Mouse (Mus musculus): ENCODE data around the gene Alpk1. TPM values are rescaled to one million over a fixed set of nuclear protein-coding genes. Genes with fewer than 3 reads are reported as not detected.
A peak's percentile ranks its signal among the peaks of the same experiment; 100 is the strongest.

The Alpk1 gene
- polyA plus RNA-seq, 1 experiment, result 1.4 TPM

GRCm38 (mm10) chr3:127646156-127646825 is 134.0 kb downstream of the Alpk1 start:
- no peak for TF ChIP-seq CTCF (conservative IDR thresholded peaks at IDR 0.05; ENCODE audit: insufficient read depth, insufficient read length, low read depth, low read length)
- TF ChIP-seq POLR2A (IDR thresholded peaks at IDR 0.05; ENCODE audit: low read depth, low read length), result no peak
- H3K4me3 ChIP-seq (ENCODE audit: insufficient read depth, low read depth, low read length), result no peak overlapping the region
- WGBS, result 50% methylated on average over 18 of the region's 18 CpGs
- peaks cover 3% of the 10 kb centered on the region; the same call in 1 of the 2 replicates for H3K27me3 ChIP-seq (replicated peaks; ENCODE audit: control insufficient read depth, insufficient read depth, low read length)
- DNase-seq, result no peak
- no peak overlapping the region for H3K27ac ChIP-seq (ENCODE audit: insufficient read depth, low read depth, low read length)
- no peaks in the 10 kb centered on the region for H3K36me3 ChIP-seq (ENCODE audit: control insufficient read depth, insufficient read depth, low read length)
- H3K4me1 ChIP-seq (ENCODE audit: control insufficient read depth, insufficient read depth, low read length), result no peaks in the 10 kb centered on the region

GRCm38 (mm10) chr3:127642211-127642610 is 138.1 kb downstream of the Alpk1 start:
- Histone ChIP-seq H3K4me1 (ENCODE audit: control insufficient read depth, insufficient read depth, low read length) (no peaks in the 10 kb centered on the region; the same call in 1 of the 2 replicates), H3K36me3 (ENCODE audit: control insufficient read depth, insufficient read depth, low read length) (no peaks in the 10 kb centered on the region), H3K4me3 (ENCODE audit: insufficient read depth, low read depth, low read length) (no peak overlapping the region), H3K27ac (ENCODE audit: insufficient read depth, low read depth, low read length) (no peak overlapping the region), H3K27me3 (replicated peaks; ENCODE audit: control insufficient read depth, insufficient read depth, low read length) (peaks cover 3% of the 10 kb centered on the region; the same call in 1 of the 2 replicates)
- DNase-seq, result no peak
- whole genome bisulfite sequencing, result 6% methylated on average over 5 of the region's 5 CpGs
- TF ChIP-seq CTCF (conservative IDR thresholded peaks at IDR 0.05; ENCODE audit: insufficient read depth, insufficient read length, low read depth, low read length) (no peak), POLR2A (IDR thresholded peaks at IDR 0.05; ENCODE audit: low read depth, low read length) (no peak)

- DNase-seq, result peak; percentile 70
- H3K27me3 ChIP-seq (replicated peaks; ENCODE audit: control insufficient read depth, insufficient read depth, low read length), result no peaks in the 10 kb centered on the region; the same call in 1 of the 2 replicates
- H3K4me3 ChIP-seq (ENCODE audit: insufficient read depth, low read depth, low read length), result no peak overlapping the region
- TF ChIP-seq CTCF (conservative IDR thresholded peaks at IDR 0.05; ENCODE audit: insufficient read depth, insufficient read length, low read depth, low read length), result no peak
- TF ChIP-seq POLR2A (IDR thresholded peaks at IDR 0.05; ENCODE audit: low read depth, low read length), result no peak
- H3K27ac ChIP-seq (ENCODE audit: insufficient read depth, low read depth, low read length), result no peak overlapping the region
- no peaks in the 10 kb centered on the region for H3K36me3 ChIP-seq (ENCODE audit: control insufficient read depth, insufficient read depth, low read length)
- no peaks in the 10 kb centered on the region; the same call in 1 of the 2 replicates for H3K4me1 ChIP-seq (ENCODE audit: control insufficient read depth, insufficient read depth, low read length)
- 5% methylated on average over 37 of the region's 37 CpGs for WGBS
Measured at GRCm38 (mm10) chr3:127640762-127641700, 139.3 kb downstream of the Alpk1 start.

GRCm38 (mm10) chr3:127639875-127640761 is 140.2 kb downstream of the Alpk1 start:
- Histone ChIP-seq H3K4me1 (ENCODE audit: control insufficient read depth, insufficient read depth, low read length) (no peaks in the 10 kb centered on the region; the same call in 1 of the 2 replicates), H3K27me3 (replicated peaks; ENCODE audit: control insufficient read depth, insufficient read depth, low read length) (no peaks in the 10 kb centered on the region), H3K36me3 (ENCODE audit: control insufficient read depth, insufficient read depth, low read length) (no peaks in the 10 kb centered on the region), H3K4me3 (ENCODE audit: insufficient read depth, low read depth, low read length) (no peak overlapping the region), H3K27ac (ENCODE audit: insufficient read depth, low read depth, low read length) (no peak overlapping the region)
- TF ChIP-seq POLR2A (IDR thresholded peaks at IDR 0.05; ENCODE audit: low read depth, low read length) (no peak), CTCF (conservative IDR thresholded peaks at IDR 0.05; ENCODE audit: insufficient read depth, insufficient read length, low read depth, low read length) (no peak)
- peak; percentile 18 for DNase-seq
- WGBS, result 3% methylated on average over 36 of the region's 36 CpGs

GRCm38 (mm10) chr3:127634984-127635349 is 145.4 kb downstream of the Alpk1 start:
- Histone ChIP-seq H3K36me3 (ENCODE audit: control insufficient read depth, insufficient read depth, low read length) (no peaks in the 10 kb centered on the region), H3K4me3 (ENCODE audit: insufficient read depth, low read depth, low read length) (no peak overlapping the region), H3K27ac (ENCODE audit: insufficient read depth, low read depth, low read length) (no peak overlapping the region), H3K4me1 (ENCODE audit: control insufficient read depth, insufficient read depth, low read length) (no peaks in the 10 kb centered on the region), H3K27me3 (replicated peaks; ENCODE audit: control insufficient read depth, insufficient read depth, low read length) (peaks cover 10% of the 10 kb centered on the region)
- no peak for TF ChIP-seq POLR2A (IDR thresholded peaks at IDR 0.05; ENCODE audit: low read depth, low read length)
- no peak for TF ChIP-seq CTCF (conservative IDR thresholded peaks at IDR 0.05; ENCODE audit: insufficient read depth, insufficient read length, low read depth, low read length)
- DNase-seq, result no peak
- WGBS, result 10% methylated on average over 3 of the region's 3 CpGs

- WGBS, result under 1% methylated on average over 58 of the region's 58 CpGs
- DNase-seq, result peak; percentile 69
- peaks cover 10% of the 10 kb centered on the region for H3K27me3 ChIP-seq (replicated peaks; ENCODE audit: control insufficient read depth, insufficient read depth, low read length)
Measured at GRCm38 (mm10) chr3:127634101-127634983, 146.0 kb downstream of the Alpk1 start.

More at GRCm38 (mm10) chr3:127634101-127634983, 146.0 kb downstream of the Alpk1 start:
- Histone ChIP-seq H3K36me3 (ENCODE audit: control insufficient read depth, insufficient read depth, low read length) (no peaks in the 10 kb centered on the region), H3K27ac (ENCODE audit: insufficient read depth, low read depth, low read length) (no peak overlapping the region), H3K4me3 (ENCODE audit: insufficient read depth, low read depth, low read length) (peak overlapping the region; percentile 29; the same call in 1 of the 2 replicates), H3K4me1 (ENCODE audit: control insufficient read depth, insufficient read depth, low read length) (no peaks in the 10 kb centered on the region)
- TF ChIP-seq CTCF (conservative IDR thresholded peaks at IDR 0.05; ENCODE audit: insufficient read depth, insufficient read length, low read depth, low read length), result peak; percentile 71
- TF ChIP-seq POLR2A (IDR thresholded peaks at IDR 0.05; ENCODE audit: low read depth, low read length), result no peak

Data from kidney, adult 2 months (tissue).